Mouse (Mus musculus) erythroblast, embryonic 14.5 days (primary cell): ENCODE data around the gene Pycr2. TPM values are rescaled to one million over a fixed set of nuclear protein-coding genes. Genes with fewer than 3 reads are reported as not detected.

Experiments used
- H3K27me3 ChIP-seq: 2 replicates; pipeline ENCODE4 v1.6.1; 2012; ENCODE audit warnings: inconsistent platforms; ENCODE audit not compliant: control insufficient read depth
- H3K36me3 ChIP-seq: 2 replicates; pipeline ENCODE4 v1.6.1; 2012; ENCODE audit warnings: mild to moderate bottlenecking, inconsistent platforms; ENCODE audit not compliant: control insufficient read depth
- H3K4me1 ChIP-seq: 2 replicates; pipeline ENCODE4 v1.6.1; 2012; ENCODE audit warnings: inconsistent platforms; ENCODE audit not compliant: control insufficient read depth
- H3K4me3 ChIP-seq: replicated peaks from 2 replicates; pipeline ENCODE3; 2012; ENCODE audit warnings: moderate library complexity, mild to moderate bottlenecking, inconsistent platforms
- H3K9me3 ChIP-seq: 2 replicates; pipeline ENCODE4 v1.6.1; 2012; ENCODE audit warnings: low read length, inconsistent platforms, mixed read lengths; ENCODE audit not compliant: control insufficient read depth
- GATA1 ChIP-seq: IDR thresholded peaks from 2 replicates; pipeline ENCODE4 v1.6.1; 2012; ENCODE audit warnings: low read length, inconsistent platforms, mixed read lengths
- TAL1 ChIP-seq: IDR thresholded peaks from 3 replicates; pipeline ENCODE4 v1.6.1; 2012; ENCODE audit warnings: low read length, inconsistent platforms, mixed read lengths
- polyA plus RNA-seq: library from polyadenylated mRNA; stranded (reverse); fragments of >175 nt; gene quantifications from 2 replicates; pipeline ENCODE4 v1.2.3, GENCODE M21; 2012

The Pycr2 gene
- polyA plus RNA-seq, 1 experiment: 34.7 TPM

GRCm38 (mm10) chr1:180913797-180914196 lies 9.7 kb downstream of the Pycr2 start:
- peaks cover 10% of the 10 kb centered on the region for H3K36me3 ChIP-seq
- H3K4me1 ChIP-seq: peaks cover 49% of the 10 kb centered on the region
- peaks cover 3% of the 10 kb centered on the region; the same call in 1 of the 2 replicates for H3K9me3 ChIP-seq
- no peaks in the 10 kb centered on the region; the same call in 1 of the 2 replicates for H3K27me3 ChIP-seq
- no peak overlapping the region for H3K4me3 ChIP-seq
- no peak for TF ChIP-seq GATA1
- TF ChIP-seq TAL1: no peak

GRCm38 (mm10) chr1:180916425-180916824 lies 12.3 kb downstream of the Pycr2 start:
- Histone ChIP-seq H3K4me3 (no peak overlapping the region), H3K36me3 (no peaks in the 10 kb centered on the region), H3K9me3 (peaks cover 5% of the 10 kb centered on the region), H3K4me1 (peaks cover 39% of the 10 kb centered on the region), H3K27me3 (peaks cover 3% of the 10 kb centered on the region)
- TF ChIP-seq GATA1 (no peak), TAL1 (no peak)

- H3K4me1 ChIP-seq: peaks cover 35% of the 10 kb centered on the region
- H3K9me3 ChIP-seq: peaks cover 5% of the 10 kb centered on the region
- TF ChIP-seq TAL1 (no peak), GATA1 (no peak)
- peaks cover 3% of the 10 kb centered on the region for H3K27me3 ChIP-seq
- H3K4me3 ChIP-seq: no peak overlapping the region
- H3K36me3 ChIP-seq: no peaks in the 10 kb centered on the region
Measured at GRCm38 (mm10) chr1:180917053-180917452, 13.0 kb downstream of the Pycr2 start.

- TF ChIP-seq GATA1: no peak
- TF ChIP-seq TAL1: no peak
- Histone ChIP-seq H3K4me1 (peaks cover 25% of the 10 kb centered on the region), H3K9me3 (peaks cover 4% of the 10 kb centered on the region), H3K27me3 (peaks cover 8% of the 10 kb centered on the region), H3K36me3 (no peaks in the 10 kb centered on the region), H3K4me3 (no peak overlapping the region)
Measured at GRCm38 (mm10) chr1:180919686-180920085, 15.6 kb downstream of the Pycr2 start.

- TF ChIP-seq TAL1: no peak
- H3K9me3 ChIP-seq: peaks cover 2% of the 10 kb centered on the region; the same call in 1 of the 2 replicates
- H3K36me3 ChIP-seq: no peaks in the 10 kb centered on the region
- peaks cover 14% of the 10 kb centered on the region for H3K27me3 ChIP-seq
- H3K4me1 ChIP-seq: peaks cover 7% of the 10 kb centered on the region
- no peak overlapping the region for H3K4me3 ChIP-seq
Measured at GRCm38 (mm10) chr1:180922273-180923048, 18.4 kb downstream of the Pycr2 start.

- Histone ChIP-seq H3K4me3 (no peak overlapping the region), H3K4me1 (peaks cover 3% of the 10 kb centered on the region), H3K27me3 (peaks cover 25% of the 10 kb centered on the region), H3K36me3 (no peaks in the 10 kb centered on the region), H3K9me3 (peaks cover under 1% of the 10 kb centered on the region)
- TF ChIP-seq GATA1 (no peak), TAL1 (no peak)
Measured at GRCm38 (mm10) chr1:180924737-180925136, 20.6 kb downstream of the Pycr2 start.

- Histone ChIP-seq H3K9me3 (peaks cover 11% of the 10 kb centered on the region), H3K27me3 (peaks cover 37% of the 10 kb centered on the region), H3K4me3 (no peak overlapping the region), H3K36me3 (no peaks in the 10 kb centered on the region), H3K4me1 (no peaks in the 10 kb centered on the region; the same call in none of the 2 replicates)
- TF ChIP-seq GATA1 (no peak), TAL1 (no peak)
Measured at GRCm38 (mm10) chr1:180926286-180926685, 22.2 kb downstream of the Pycr2 start.

- Histone ChIP-seq H3K4me1 (no peaks in the 10 kb centered on the region; the same call in none of the 2 replicates), H3K9me3 (peaks cover 11% of the 10 kb centered on the region), H3K36me3 (no peaks in the 10 kb centered on the region), H3K4me3 (no peak overlapping the region), H3K27me3 (peaks cover 60% of the 10 kb centered on the region)
- TF ChIP-seq GATA1 (no peak), TAL1 (no peak)
Measured at GRCm38 (mm10) chr1:180929599-180929998, 25.5 kb downstream of the Pycr2 start.

- Histone ChIP-seq H3K36me3 (no peaks in the 10 kb centered on the region), H3K9me3 (peaks cover 11% of the 10 kb centered on the region), H3K4me1 (no peaks in the 10 kb centered on the region; the same call in none of the 2 replicates), H3K4me3 (no peak overlapping the region), H3K27me3 (peaks cover 74% of the 10 kb centered on the region)
- TF ChIP-seq TAL1 (no peak), GATA1 (no peak)
Measured at GRCm38 (mm10) chr1:180931106-180931505, 27.0 kb downstream of the Pycr2 start.
